ENCODE assay signal across 11 mouse cellular contexts in genomic region chr2:30285004-30285403, GRCm38 (mm10). TPM values are rescaled to one million over a fixed set of nuclear protein-coding genes. Genes with fewer than 3 reads are reported as not detected.
DNase-seq lines count a peak whose midpoint lies in the region; ATAC-seq and TF ChIP-seq lines count a peak whose summit lies in the region.
"Had no signal": no experiment of that assay in that cellular context is flagged by ENCODE, and none has a peak within 500 bp of the region (broad histone marks: within the 10 kb centered on the region; RNA-seq: fewer than 3 reads in every experiment).

No protein-coding gene starts in this region.

- no peak for TF ChIP-seq CTCF in ES-Bruce4 (IDR thresholded peaks at IDR 0.05; ENCODE audit: low read depth, low read length)

- TF ChIP-seq POLR2A in ES-Bruce4 (IDR thresholded peaks at IDR 0.05; ENCODE audit: insufficient read depth, low read length): no peak

- 89% methylated on average over 5 of the region's 5 CpGs for WGBS in heart, embryonic 11.5 days (ENCODE audit: insufficient replicate concordance)
- WGBS in hindbrain, embryonic 11.5 days: 90% methylated on average over 5 of the region's 5 CpGs
- 88% methylated on average over 5 of the region's 5 CpGs for WGBS in midbrain, embryonic 11.5 days

- H3K9me3 ChIP-seq in heart, embryonic 11.5 days (replicated peaks; ENCODE audit: control insufficient read depth, low read length): no peaks in the 10 kb centered on the region
- no peaks in the 10 kb centered on the region for H3K9me3 ChIP-seq in ES-Bruce4 (replicated peaks; ENCODE audit: control insufficient read depth, insufficient read depth, low read length, poor library complexity, severe bottlenecking)
- H3K9me3 ChIP-seq in hindbrain, embryonic 11.5 days (ENCODE audit: control insufficient read depth, low read length): no peaks in the 10 kb centered on the region
- no peaks in the 10 kb centered on the region for H3K9me3 ChIP-seq in midbrain, embryonic 11.5 days (ENCODE audit: control insufficient read depth, low read length)

- H3K4me2 ChIP-seq in heart, embryonic 11.5 days: peak overlapping the region; percentile 75
- peak overlapping the region; percentile 83; the same call in 1 of the 2 replicates for H3K4me2 ChIP-seq in hindbrain, embryonic 11.5 days (replicated peaks; ENCODE audit: low read depth, low read length)
- H3K4me2 ChIP-seq in midbrain, embryonic 11.5 days: peak overlapping the region; percentile 91

- ATAC-seq in heart, embryonic 11.5 days (replicated peaks; ENCODE audit: insufficient number of reproducible peaks, low FRiP score, low TSS enrichment): no peak
- no peak for ATAC-seq in hindbrain, embryonic 11.5 days (ENCODE audit: low FRiP score)
- no peak for ATAC-seq in midbrain, embryonic 11.5 days (ENCODE audit: low FRiP score)

- DNase-seq in heart, postnatal 36 days: no peak
- DNase-seq in hindbrain, embryonic 11.5 days (ENCODE audit: low spot score): no peak
- DNase-seq in midbrain, embryonic 11.5 days (ENCODE audit: low spot score, missing footprints): no peak
- no peak for DNase-seq in thymus, postnatal 25 days
- DNase-seq in thymus, postnatal 4 days: no peak
- no peak for DNase-seq in right cerebral cortex, postnatal 10 days (ENCODE audit: low spot score in 2 of 2)
- DNase-seq: layer of hippocampus, postnatal 36 days had no signal

- no peak for TF ChIP-seq EP300 in ES-Bruce4 (IDR thresholded peaks at IDR 0.05; ENCODE audit: insufficient read depth, low read depth, low read length)

- peak overlapping the region; percentile 97 for H3K4me3 ChIP-seq in heart, embryonic 11.5 days (ENCODE audit: low read depth, low read length)
- peak overlapping the region; percentile 95 for H3K4me3 ChIP-seq in ES-Bruce4 (ENCODE audit: low read depth, low read length)
- no peak overlapping the region for H3K4me3 ChIP-seq in hindbrain, embryonic 11.5 days (ENCODE audit: low read depth, low read length)
- H3K4me3 ChIP-seq in midbrain, embryonic 11.5 days (ENCODE audit: low read depth, low read length): peak overlapping the region; percentile 92

- no peak overlapping the region; the same call in 1 of the 2 replicates for H3K9ac ChIP-seq in heart, embryonic 11.5 days (ENCODE audit: low read depth, low read length)
- peak overlapping the region; percentile 86; the same call in 1 of the 2 replicates for H3K9ac ChIP-seq in ES-Bruce4 (ENCODE audit: low read depth, poor library complexity, severe bottlenecking)
- no peak overlapping the region for H3K9ac ChIP-seq in hindbrain, embryonic 11.5 days (ENCODE audit: low read depth, low read length)
- no peak overlapping the region for H3K9ac ChIP-seq in midbrain, embryonic 11.5 days (ENCODE audit: low read length)

- H3K36me3 ChIP-seq in heart, embryonic 11.5 days (ENCODE audit: control insufficient read depth, insufficient read depth, low read length): no peaks in the 10 kb centered on the region
- H3K36me3 ChIP-seq in ES-Bruce4 (ENCODE audit: control insufficient read depth, insufficient read depth, low read length, poor library complexity, severe bottlenecking): no peaks in the 10 kb centered on the region
- H3K36me3 ChIP-seq in hindbrain, embryonic 11.5 days (ENCODE audit: control insufficient read depth, insufficient read depth, low read length): no peaks in the 10 kb centered on the region
- 0 out of 2 replicates have a peak, but pooled peaks cover 3% of the 10 kb centered on the region for H3K36me3 ChIP-seq in midbrain, embryonic 11.5 days (ENCODE audit: control insufficient read depth, insufficient read depth, low read length)

- intact Hi-C loops in heart, postnatal 36 days (cut with DNase I): loop anchor here (5.0 kb wide), 1 partner anchor 158 kb away; no protein-coding TSS in a partner anchor

- peaks cover 13% of the 10 kb centered on the region for H3K4me1 ChIP-seq in heart, embryonic 11.5 days (ENCODE audit: control insufficient read depth, insufficient read depth, low read length)
- H3K4me1 ChIP-seq in ES-Bruce4 (ENCODE audit: control insufficient read depth, insufficient read depth, low read length): peaks cover 3% of the 10 kb centered on the region
- H3K4me1 ChIP-seq in hindbrain, embryonic 11.5 days (replicated peaks; ENCODE audit: control insufficient read depth, insufficient read depth, low read length): peaks cover 7% of the 10 kb centered on the region; the same call in 1 of the 2 replicates
- H3K4me1 ChIP-seq in midbrain, embryonic 11.5 days (ENCODE audit: control insufficient read depth, insufficient read depth, low read length): peaks cover 18% of the 10 kb centered on the region

- no peaks in the 10 kb centered on the region for H3K27me3 ChIP-seq in heart, embryonic 11.5 days (ENCODE audit: control insufficient read depth, insufficient read depth, low read length)
- no peaks in the 10 kb centered on the region for H3K27me3 ChIP-seq in ES-Bruce4 (ENCODE audit: control insufficient read depth, insufficient read depth, low read length, poor library complexity, severe bottlenecking)
- no peaks in the 10 kb centered on the region for H3K27me3 ChIP-seq in hindbrain, embryonic 11.5 days (ENCODE audit: control insufficient read depth, insufficient read depth, low read length)
- no peaks in the 10 kb centered on the region for H3K27me3 ChIP-seq in midbrain, embryonic 11.5 days (ENCODE audit: control insufficient read depth, insufficient read depth, low read length)

- no peak overlapping the region for H3K27ac ChIP-seq in heart, embryonic 11.5 days (ENCODE audit: low read depth, low read length)
- H3K27ac ChIP-seq in ES-Bruce4 (ENCODE audit: insufficient read depth, low read length): no peak overlapping the region
- no peak overlapping the region for H3K27ac ChIP-seq in hindbrain, embryonic 11.5 days (ENCODE audit: low read depth, low read length)
- H3K27ac ChIP-seq in midbrain, embryonic 11.5 days (ENCODE audit: low read depth, low read length): no peak overlapping the region

RNA-seq across cellular contexts. Expression of gene Dolk, which starts 1.1 kb away (rescaled TPM):
- polyA plus RNA-seq in heart, embryonic 11.5 days (2014; fragmentation: Nextera tagmentation; extraction: Ambion mirVana): 26.6 and 27.7 TPM in 2 replicates
- total RNA-seq in heart, postnatal 36 days (2021): 10 to 100 TPM; 22.4 to 24.7 TPM
- polyA plus RNA-seq in ES-Bruce4 (2011; ENCODE audit: insufficient read depth, insufficient read length, low read depth, missing spikeins): 3.4 and 3.8 TPM in 2 replicates
- polyA plus RNA-seq in hindbrain, embryonic 11.5 days (2014; fragmentation: Nextera tagmentation; extraction: Ambion mirVana): 24.0 and 24.1 TPM in 2 replicates
- polyA plus RNA-seq in midbrain, embryonic 11.5 days (2014; fragmentation: Nextera tagmentation; extraction: Ambion mirVana): 23.6 and 25.7 TPM in 2 replicates

RNA-seq across cellular contexts. Expression of gene Nup188, which starts 1.2 kb away (rescaled TPM):
- polyA plus RNA-seq in heart, embryonic 11.5 days (2014; fragmentation: Nextera tagmentation; extraction: Ambion mirVana): 34.2 and 37.4 TPM in 2 replicates
- total RNA-seq in heart, postnatal 36 days (2021): 10 to 100 TPM; 17.0 to 20.5 TPM
- 134 and 138 TPM in 2 replicates for polyA plus RNA-seq in ES-Bruce4 (2011; ENCODE audit: insufficient read depth, insufficient read length, low read depth, missing spikeins)
- 44.5 and 49.9 TPM in 2 replicates for polyA plus RNA-seq in hindbrain, embryonic 11.5 days (2014; fragmentation: Nextera tagmentation; extraction: Ambion mirVana)
- polyA plus RNA-seq in midbrain, embryonic 11.5 days (2014; fragmentation: Nextera tagmentation; extraction: Ambion mirVana): 46.0 and 53.7 TPM in 2 replicates

RNA-seq across cellular contexts. Expression of gene Gm28038, which starts 4.2 kb away (rescaled TPM):
- polyA plus RNA-seq in heart, embryonic 11.5 days (2014; fragmentation: Nextera tagmentation; extraction: Ambion mirVana): not detected in 2 replicates
- total RNA-seq in heart, postnatal 36 days (2021): 1 to 10 TPM in 1 of 2 experiments, under 1 TPM in 1; 0.92 to 3.1 TPM
- polyA plus RNA-seq in ES-Bruce4 (2011; ENCODE audit: insufficient read depth, insufficient read length, low read depth, missing spikeins): 114 and 138 TPM in 2 replicates
- polyA plus RNA-seq in hindbrain, embryonic 11.5 days (2014; fragmentation: Nextera tagmentation; extraction: Ambion mirVana): not detected in 2 replicates
- polyA plus RNA-seq in midbrain, embryonic 11.5 days (2014; fragmentation: Nextera tagmentation; extraction: Ambion mirVana): not detected in 2 replicates
- total RNA-seq: common myeloid progenitor, adult 5-6 weeks; layer of hippocampus, postnatal 36 days had no signal
- polyA plus RNA-seq: spleen, adult 2 months had no signal

RNA-seq across cellular contexts. Expression of gene Phyhd1, which starts 19.0 kb away (rescaled TPM):
- polyA plus RNA-seq in heart, embryonic 11.5 days (2014; fragmentation: Nextera tagmentation; extraction: Ambion mirVana): 4.7 and 7.4 TPM in 2 replicates
- 100 to 1,000 TPM in 1 of 2 experiments, 10 to 100 TPM in 1; 96.9 to 120 TPM for total RNA-seq in heart, postnatal 36 days (2021)
- 11.4 and 13.0 TPM in 2 replicates for polyA plus RNA-seq in ES-Bruce4 (2011; ENCODE audit: insufficient read depth, insufficient read length, low read depth, missing spikeins)
- 4.2 and 5.6 TPM in 2 replicates for polyA plus RNA-seq in hindbrain, embryonic 11.5 days (2014; fragmentation: Nextera tagmentation; extraction: Ambion mirVana)
- polyA plus RNA-seq in midbrain, embryonic 11.5 days (2014; fragmentation: Nextera tagmentation; extraction: Ambion mirVana): 2.9 and 3.5 TPM in 2 replicates

RNA-seq across cellular contexts. Expression of gene Gm28035, which starts 44.6 kb away (rescaled TPM):
- polyA plus RNA-seq in heart, embryonic 11.5 days (2014; fragmentation: Nextera tagmentation; extraction: Ambion mirVana): 0.49 TPM in 1 of 2 replicates, not detected in the other
- 1 to 10 TPM; 4.5 to 5.5 TPM for total RNA-seq in heart, postnatal 36 days (2021)
- 1.5 TPM in 1 of 2 replicates, not detected in the other for polyA plus RNA-seq in ES-Bruce4 (2011; ENCODE audit: insufficient read depth, insufficient read length, low read depth, missing spikeins)
- polyA plus RNA-seq in hindbrain, embryonic 11.5 days (2014; fragmentation: Nextera tagmentation; extraction: Ambion mirVana): 0.06 and 0.07 TPM in 2 replicates
- polyA plus RNA-seq in midbrain, embryonic 11.5 days (2014; fragmentation: Nextera tagmentation; extraction: Ambion mirVana): 0.05 and 0.21 TPM in 2 replicates
- total RNA-seq: common myeloid progenitor, adult 5-6 weeks had no signal

Comparison
In these comparisons a context has a peak if more than half of its experiments do, and no peak if none do; other contexts are left out.
1. RNA of gene Gm28038, which starts 4.2 kb away (polyA plus RNA-seq): 114 to 138 TPM in ES-Bruce4; not detected in heart, embryonic 11.5 days, not detected in hindbrain, embryonic 11.5 days and not detected in midbrain, embryonic 11.5 days; every median in the first group is over 100 times any median in the second.
2. Peak in every context shown above with its lines, with median percentiles within 50 percentile points of each other: H3K4me2 ChIP-seq.